Mouse (Mus musculus): Measurements from ENCODE around the gene Tma7. TPM values are rescaled to one million over a fixed set of nuclear protein-coding genes. Genes with fewer than 3 reads are reported as not detected.

Gene Tma7
- polyA plus RNA-seq, 1 experiment from 2014 or later: 774 TPM

DNA sequence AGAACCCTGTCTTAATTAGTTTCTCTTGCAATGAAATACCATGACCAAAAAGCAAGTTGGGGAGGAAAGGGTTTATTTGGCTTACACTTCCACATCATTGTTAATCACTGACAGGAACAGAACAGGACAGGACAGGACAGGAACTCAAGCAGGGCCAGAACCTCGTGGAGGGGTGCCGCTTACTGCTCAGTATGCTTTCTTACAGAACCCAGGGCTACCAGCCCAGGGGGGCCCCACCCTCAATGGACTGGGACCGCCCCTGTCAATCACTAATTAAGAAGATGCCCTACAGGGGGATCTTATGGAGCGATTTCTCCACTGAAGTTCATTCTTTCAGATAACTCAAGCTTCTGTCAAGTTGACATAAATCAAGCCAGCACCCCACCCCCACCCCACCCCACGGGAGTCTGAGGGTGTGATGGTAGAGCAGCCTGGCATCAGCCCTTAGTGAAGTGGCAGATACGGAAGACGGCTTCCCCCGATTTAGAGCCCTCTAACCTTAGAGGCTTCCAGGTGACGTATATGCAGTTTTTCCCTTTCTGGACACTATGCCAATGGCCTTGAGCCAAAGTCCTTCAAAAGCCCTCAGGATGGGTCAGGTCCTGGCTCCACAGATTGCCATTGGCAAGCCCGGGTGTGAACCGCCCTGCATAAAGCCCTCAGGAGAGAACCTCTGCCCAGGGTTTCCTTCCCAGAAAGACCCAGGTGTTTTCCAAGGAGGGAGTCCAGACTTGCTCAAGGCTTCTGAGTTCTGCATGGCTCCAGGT lies 11.6 kb upstream of the Tma7 start:
- peak overlapping the region; percentile 100 for H3K27ac ChIP-seq (ENCODE audit: low read depth, low read length)
- no peaks in the 10 kb centered on the region for H3K9me3 ChIP-seq (ENCODE audit: control insufficient read depth, low read length)
- ATAC-seq (ENCODE audit: low FRiP score): no peak
- no peak for DNase-seq (ENCODE audit: low spot score)
- H3K9ac ChIP-seq (ENCODE audit: low read depth, low read length): peak overlapping the region; percentile 98
- peak overlapping the region; percentile 96 for H3K4me2 ChIP-seq (replicated peaks; ENCODE audit: low read depth, low read length)
- no peaks in the 10 kb centered on the region for H3K36me3 ChIP-seq (ENCODE audit: control insufficient read depth, insufficient read depth, low read length)
- H3K4me1 ChIP-seq (replicated peaks; ENCODE audit: control insufficient read depth, insufficient read depth, low read length): peaks cover 20% of the 10 kb centered on the region
- no peaks in the 10 kb centered on the region for H3K27me3 ChIP-seq (ENCODE audit: control insufficient read depth, insufficient read depth, low read length)
- WGBS: 22% methylated on average over 11 of the region's 11 CpGs
- peak overlapping the region; percentile 64; the same call in 1 of the 2 replicates for H3K4me3 ChIP-seq (ENCODE audit: low read depth, low read length)

DNA sequence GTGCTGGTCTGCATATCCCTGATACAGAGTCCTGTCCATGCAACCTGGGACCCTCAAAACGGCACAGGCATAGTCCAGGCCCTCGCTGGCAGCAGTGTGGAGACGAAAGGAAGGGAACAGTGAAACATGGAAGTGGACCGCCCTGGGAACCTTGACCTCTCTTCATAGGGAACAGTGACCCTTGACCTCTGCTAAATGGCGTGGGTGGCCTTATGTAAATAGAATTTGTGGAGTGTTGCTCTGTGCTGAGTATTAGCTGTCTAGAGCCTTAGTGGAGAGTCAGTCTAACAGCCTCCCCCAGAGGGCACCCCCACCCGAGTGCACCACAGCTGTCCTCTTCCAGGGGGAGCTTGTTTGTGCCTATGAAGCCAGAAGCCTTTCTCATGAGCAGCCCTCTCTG lies 10.4 kb upstream of the Tma7 start:
- peaks cover 11% of the 10 kb centered on the region for H3K4me1 ChIP-seq (replicated peaks; ENCODE audit: control insufficient read depth, insufficient read depth, low read length)
- H3K36me3 ChIP-seq (ENCODE audit: control insufficient read depth, insufficient read depth, low read length): no peaks in the 10 kb centered on the region
- WGBS: 26% methylated on average over 6 of the region's 6 CpGs
- H3K9me3 ChIP-seq (ENCODE audit: control insufficient read depth, low read length): no peaks in the 10 kb centered on the region
- H3K27me3 ChIP-seq (ENCODE audit: control insufficient read depth, insufficient read depth, low read length): no peaks in the 10 kb centered on the region
- H3K27ac ChIP-seq (ENCODE audit: low read depth, low read length): no peak overlapping the region
- no peak overlapping the region for H3K4me2 ChIP-seq (replicated peaks; ENCODE audit: low read depth, low read length)
- ATAC-seq (ENCODE audit: low FRiP score) (no peak), DNase-seq (ENCODE audit: low spot score) (no peak)
- no peak overlapping the region for H3K4me3 ChIP-seq (ENCODE audit: low read depth, low read length)
- H3K9ac ChIP-seq (ENCODE audit: low read depth, low read length): no peak overlapping the region

DNA sequence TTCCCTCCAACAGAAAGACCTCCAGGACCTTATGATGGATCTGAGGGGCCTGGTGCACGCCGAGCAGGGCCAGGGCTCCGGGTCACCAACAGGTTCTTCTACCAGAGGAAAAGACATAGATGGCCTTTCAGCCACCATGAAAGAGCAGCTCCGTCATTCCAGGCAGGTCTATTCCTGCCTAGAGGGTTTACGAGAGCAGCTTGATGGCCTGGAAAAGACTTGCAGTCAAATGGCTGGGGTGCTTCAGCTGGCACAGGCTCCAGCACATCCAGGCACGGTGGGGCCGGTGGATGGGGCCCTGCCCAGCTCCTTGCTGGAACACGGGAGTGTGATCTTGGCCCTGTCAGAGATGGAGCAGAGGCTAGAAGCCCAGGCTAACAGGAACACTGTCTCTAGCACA lies 9.4 kb upstream of the Tma7 start:
- H3K27me3 ChIP-seq (ENCODE audit: control insufficient read depth, insufficient read depth, low read length): no peaks in the 10 kb centered on the region
- WGBS: 94% methylated on average over 8 of the region's 8 CpGs
- H3K9me3 ChIP-seq (ENCODE audit: control insufficient read depth, low read length): no peaks in the 10 kb centered on the region
- H3K36me3 ChIP-seq (ENCODE audit: control insufficient read depth, insufficient read depth, low read length): no peaks in the 10 kb centered on the region
- no peak overlapping the region for H3K4me3 ChIP-seq (ENCODE audit: low read depth, low read length)
- H3K4me1 ChIP-seq (replicated peaks; ENCODE audit: control insufficient read depth, insufficient read depth, low read length): 0 out of 2 replicates have a peak, but pooled peaks cover 4% of the 10 kb centered on the region
- DNase-seq (ENCODE audit: low spot score) (no peak), ATAC-seq (ENCODE audit: low FRiP score) (no peak)
- H3K4me2 ChIP-seq (replicated peaks; ENCODE audit: low read depth, low read length): no peak overlapping the region
- H3K9ac ChIP-seq (ENCODE audit: low read depth, low read length): no peak overlapping the region
- no peak overlapping the region for H3K27ac ChIP-seq (ENCODE audit: low read depth, low read length)

DNA sequence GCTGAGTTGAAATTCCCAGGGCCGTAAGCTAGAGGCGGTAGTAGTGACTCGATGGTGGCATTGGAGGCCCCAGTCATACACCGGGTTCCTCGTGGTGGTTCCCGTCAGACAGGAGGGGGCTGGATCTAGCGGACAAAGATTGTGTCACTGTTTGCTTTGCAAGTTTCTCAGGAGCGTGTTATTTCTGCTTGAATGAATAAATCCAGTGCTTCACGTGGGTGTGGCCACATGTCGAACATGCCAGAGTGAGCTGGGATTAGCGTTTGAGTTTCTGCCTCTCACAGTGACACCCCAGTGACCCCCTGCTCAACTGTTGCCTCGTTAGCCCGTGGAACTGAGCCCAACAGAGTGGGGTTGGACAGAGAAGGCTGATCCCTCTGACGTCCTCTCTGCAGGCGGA lies 8.1 kb upstream of the Tma7 start:
- Histone ChIP-seq H3K27me3 (ENCODE audit: control insufficient read depth, insufficient read depth, low read length) (no peaks in the 10 kb centered on the region), H3K9ac (ENCODE audit: low read depth, low read length) (no peak overlapping the region), H3K4me2 (replicated peaks; ENCODE audit: low read depth, low read length) (no peak overlapping the region), H3K27ac (ENCODE audit: low read depth, low read length) (no peak overlapping the region), H3K4me3 (ENCODE audit: low read depth, low read length) (no peak overlapping the region), H3K4me1 (replicated peaks; ENCODE audit: control insufficient read depth, insufficient read depth, low read length) (0 out of 2 replicates have a peak, but pooled peaks cover 2% of the 10 kb centered on the region), H3K9me3 (ENCODE audit: control insufficient read depth, low read length) (no peaks in the 10 kb centered on the region), H3K36me3 (ENCODE audit: control insufficient read depth, insufficient read depth, low read length) (no peaks in the 10 kb centered on the region)
- 69% methylated on average over 15 of the region's 15 CpGs for WGBS
- ATAC-seq (ENCODE audit: low FRiP score): no peak
- no peak for DNase-seq (ENCODE audit: low spot score)

DNA sequence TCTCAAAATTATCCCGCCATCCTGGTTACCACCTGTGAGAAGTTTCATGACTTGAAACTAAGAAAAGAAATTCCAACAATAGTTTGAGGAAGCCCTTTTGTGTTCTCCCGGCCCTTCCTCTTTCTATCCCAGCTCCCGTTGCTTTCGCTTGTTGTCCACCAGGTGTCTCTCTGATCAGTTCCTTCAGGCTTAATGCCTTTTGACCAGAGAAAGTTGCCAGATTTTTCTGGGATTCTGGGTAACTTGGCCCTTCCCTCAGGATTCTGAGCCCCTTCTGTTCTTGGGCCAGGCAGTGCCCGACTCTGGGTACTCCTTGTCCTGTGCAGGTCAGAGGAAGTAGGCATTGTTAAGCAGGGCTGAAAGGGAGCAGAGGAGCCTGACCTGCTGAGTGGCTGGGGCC lies 5.6 kb upstream of the Tma7 start:
- no peaks in the 10 kb centered on the region for H3K36me3 ChIP-seq (ENCODE audit: control insufficient read depth, insufficient read depth, low read length)
- peaks cover 3% of the 10 kb centered on the region; the same call in 1 of the 2 replicates for H3K4me1 ChIP-seq (replicated peaks; ENCODE audit: control insufficient read depth, insufficient read depth, low read length)
- no peak for ATAC-seq (ENCODE audit: low FRiP score)
- H3K27me3 ChIP-seq (ENCODE audit: control insufficient read depth, insufficient read depth, low read length): no peaks in the 10 kb centered on the region
- H3K9ac ChIP-seq (ENCODE audit: low read depth, low read length): no peak overlapping the region
- WGBS: 15% methylated on average over 5 of the region's 5 CpGs
- H3K9me3 ChIP-seq (ENCODE audit: control insufficient read depth, low read length): no peaks in the 10 kb centered on the region
- H3K27ac ChIP-seq (ENCODE audit: low read depth, low read length): no peak overlapping the region
- peak; percentile 57 for DNase-seq (ENCODE audit: low spot score)
- H3K4me2 ChIP-seq (replicated peaks; ENCODE audit: low read depth, low read length): no peak overlapping the region
- H3K4me3 ChIP-seq (ENCODE audit: low read depth, low read length): no peak overlapping the region

GRCm38 (mm10) chr9:109084922-109085321 lies 2.5 kb upstream of the Tma7 start:
- Histone ChIP-seq H3K27me3 (ENCODE audit: control insufficient read depth, insufficient read depth, low read length) (no peaks in the 10 kb centered on the region), H3K4me2 (replicated peaks; ENCODE audit: low read depth, low read length) (no peak overlapping the region), H3K4me1 (replicated peaks; ENCODE audit: control insufficient read depth, insufficient read depth, low read length) (peaks cover 6% of the 10 kb centered on the region; the same call in 1 of the 2 replicates), H3K27ac (ENCODE audit: low read depth, low read length) (no peak overlapping the region), H3K9me3 (ENCODE audit: control insufficient read depth, low read length) (no peaks in the 10 kb centered on the region), H3K36me3 (ENCODE audit: control insufficient read depth, insufficient read depth, low read length) (no peaks in the 10 kb centered on the region), H3K4me3 (ENCODE audit: low read depth, low read length) (no peak overlapping the region), H3K9ac (ENCODE audit: low read depth, low read length) (no peak overlapping the region)
- DNase-seq (ENCODE audit: low spot score) (peak; percentile 55), ATAC-seq (ENCODE audit: low FRiP score) (no peak)
- WGBS: 10% methylated on average over 2 of the region's 2 CpGs

GRCm38 (mm10) chr9:109081749-109082123 lies 651 bp downstream of the Tma7 start:
- Histone ChIP-seq H3K27ac (ENCODE audit: low read depth, low read length) (peak overlapping the region; percentile 72; the same call in 1 of the 2 replicates), H3K4me3 (ENCODE audit: low read depth, low read length) (peak overlapping the region; percentile 84), H3K4me1 (replicated peaks; ENCODE audit: control insufficient read depth, insufficient read depth, low read length) (peaks cover 6% of the 10 kb centered on the region; the same call in 1 of the 2 replicates), H3K27me3 (ENCODE audit: control insufficient read depth, insufficient read depth, low read length) (no peaks in the 10 kb centered on the region), H3K9ac (ENCODE audit: low read depth, low read length) (peak overlapping the region; percentile 80), H3K36me3 (ENCODE audit: control insufficient read depth, insufficient read depth, low read length) (no peaks in the 10 kb centered on the region), H3K9me3 (ENCODE audit: control insufficient read depth, low read length) (no peaks in the 10 kb centered on the region), H3K4me2 (replicated peaks; ENCODE audit: low read depth, low read length) (peak overlapping the region; percentile 76)
- peak; percentile 48 for ATAC-seq (ENCODE audit: low FRiP score)
- DNase-seq (ENCODE audit: low spot score): no peak
- 7% methylated on average over 11 of the region's 11 CpGs for WGBS

DNA sequence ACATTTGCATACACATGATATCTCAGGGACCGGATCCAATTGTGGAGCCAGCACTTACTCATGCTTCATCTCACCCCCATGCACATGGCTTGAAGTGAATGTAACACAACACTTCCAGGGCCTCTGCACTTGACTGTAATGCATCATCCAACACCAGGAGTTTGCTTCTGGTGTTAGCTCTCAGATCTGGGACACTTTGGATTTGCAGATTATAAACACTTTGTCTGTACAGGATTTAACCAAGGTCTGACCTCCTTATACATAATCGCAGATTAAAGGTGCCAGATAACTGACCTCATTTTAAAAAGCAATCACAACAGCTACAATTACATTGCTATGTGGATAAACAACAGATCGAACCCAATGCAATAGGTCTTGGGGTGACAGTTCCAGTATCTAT lies 1.9 kb downstream of the Tma7 start:
- ATAC-seq (ENCODE audit: low FRiP score) (no peak), DNase-seq (ENCODE audit: low spot score) (no peak)
- no peak overlapping the region for H3K9ac ChIP-seq (ENCODE audit: low read depth, low read length)
- 97% methylated on average over 3 of the region's 3 CpGs for WGBS
- H3K4me2 ChIP-seq (replicated peaks; ENCODE audit: low read depth, low read length): no peak overlapping the region
- no peak overlapping the region for H3K27ac ChIP-seq (ENCODE audit: low read depth, low read length)
- H3K9me3 ChIP-seq (ENCODE audit: control insufficient read depth, low read length): no peaks in the 10 kb centered on the region
- H3K27me3 ChIP-seq (ENCODE audit: control insufficient read depth, insufficient read depth, low read length): no peaks in the 10 kb centered on the region
- no peaks in the 10 kb centered on the region for H3K36me3 ChIP-seq (ENCODE audit: control insufficient read depth, insufficient read depth, low read length)
- H3K4me3 ChIP-seq (ENCODE audit: low read depth, low read length): no peak overlapping the region
- H3K4me1 ChIP-seq (replicated peaks; ENCODE audit: control insufficient read depth, insufficient read depth, low read length): peaks cover 6% of the 10 kb centered on the region; the same call in 1 of the 2 replicates

Measured in hindbrain, embryonic 11.5 days (tissue).